Mouse (Mus musculus) adrenal gland (tissue): Measurements from ENCODE around the gene Cd3eap.

Experiments
- intact Hi-C: fragments of 180-260 bp; cut with DNase I; formaldehyde crosslinking; loops from one replicate; pipeline ENCODE4 v1.15.1; 2025

Cd3eap gene

DNA sequence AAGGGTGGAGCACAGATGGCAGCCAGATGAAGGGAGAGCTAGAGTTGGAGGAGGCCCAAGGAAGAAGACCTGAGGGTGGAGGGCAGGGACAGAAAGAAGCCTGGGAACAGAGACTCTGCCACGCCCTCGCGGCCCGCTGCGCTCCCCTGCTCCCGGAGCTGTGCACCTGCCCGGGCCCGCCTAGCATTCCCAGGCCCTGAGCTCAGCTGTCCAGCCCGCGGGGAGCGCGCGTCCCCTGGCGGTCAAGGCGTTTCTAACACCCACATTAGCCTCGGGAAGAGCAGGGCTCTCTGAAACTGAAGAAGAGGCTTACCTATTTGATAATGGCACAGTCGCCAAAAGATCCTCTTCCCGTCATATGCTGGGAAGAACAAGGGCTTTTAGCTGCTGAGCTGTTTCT, 4.6 kb upstream of the Cd3eap start:
- intact Hi-C loops = no loop called here

DNA sequence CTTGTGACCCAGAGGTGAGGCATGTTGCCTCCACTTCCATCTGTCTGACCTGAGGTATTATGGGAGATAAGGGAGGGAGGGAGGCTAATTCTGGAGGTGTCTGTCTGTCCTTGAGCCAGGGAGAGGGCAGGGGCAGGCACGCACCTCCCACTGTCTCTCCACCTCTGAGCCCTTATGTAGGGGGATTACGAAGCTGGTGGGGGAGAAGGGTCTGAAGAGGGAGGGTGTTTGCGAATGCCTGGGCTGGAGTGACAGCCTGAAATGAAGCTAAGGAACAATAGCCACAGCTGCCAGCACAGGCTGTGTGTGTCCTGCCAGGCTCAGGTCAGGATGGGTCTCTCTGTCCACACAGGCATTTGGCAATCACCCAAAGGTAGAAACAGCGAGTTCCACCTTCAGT, 3.0 kb upstream of the Cd3eap start:
- intact Hi-C loops = no loop called here

GRCm38 (mm10) chr7:19361720-19362119, 2.4 kb upstream of the Cd3eap start:
- intact Hi-C loops = no loop called here

DNA sequence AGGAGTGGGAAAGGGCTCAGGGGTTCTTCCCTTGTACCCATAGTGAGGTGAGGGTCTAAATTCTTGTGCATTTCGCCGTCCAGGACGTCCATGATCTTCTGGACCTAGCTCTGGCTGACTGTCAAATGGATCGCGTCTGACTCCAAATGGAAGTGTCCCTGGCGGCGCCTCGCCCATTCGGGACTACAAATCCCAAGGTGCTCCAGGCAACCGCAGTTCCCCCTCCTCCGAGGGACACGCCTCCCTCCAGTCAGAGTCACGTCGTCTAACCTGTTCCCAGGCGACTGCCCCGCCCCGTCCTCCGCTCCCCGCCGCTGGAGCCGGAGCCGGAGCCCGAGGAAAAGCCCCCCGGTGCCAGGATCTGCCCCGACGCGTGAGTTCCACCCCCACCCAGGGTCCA, 1.7 kb upstream of the Cd3eap start:
- intact Hi-C loops = no loop called here

DNA sequence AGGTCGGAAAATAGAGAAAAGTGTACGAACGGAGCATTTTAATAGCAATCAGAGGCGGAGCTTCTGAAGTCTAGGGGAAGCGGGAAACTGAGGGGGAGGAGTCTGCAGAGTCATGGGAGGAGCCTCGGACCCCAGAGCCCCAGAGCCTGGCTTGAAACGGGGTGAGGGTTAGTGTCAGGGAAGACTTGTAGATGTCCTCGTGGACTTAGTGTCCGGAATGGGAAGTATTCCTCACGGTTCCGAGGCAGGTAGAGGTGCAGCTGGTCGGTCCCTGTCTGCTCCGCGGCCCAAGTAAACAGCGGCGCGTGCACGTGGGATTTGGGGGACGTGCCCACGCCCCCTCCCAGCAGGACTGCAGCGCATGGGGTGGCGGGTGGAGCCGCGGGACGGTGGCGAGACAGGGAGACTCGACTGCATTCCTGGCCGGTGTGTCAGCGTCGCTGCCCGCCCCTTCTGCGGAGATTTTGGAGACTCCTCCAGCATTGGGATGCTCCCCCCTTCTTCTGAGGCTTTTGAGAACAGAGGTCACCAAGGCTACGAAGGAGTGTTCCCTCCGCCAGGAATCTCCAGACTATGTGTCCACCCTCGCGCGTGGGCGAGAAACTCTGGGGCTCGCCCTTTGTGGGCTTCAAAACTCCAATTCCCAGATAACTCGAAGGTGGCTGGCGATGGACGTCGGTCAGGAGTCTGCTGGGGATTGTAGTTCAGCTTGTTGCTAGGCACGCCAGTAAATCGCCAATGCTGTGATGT, 784 bp upstream of the Cd3eap start:
- intact Hi-C loops = no loop called here

- intact Hi-C loops = no loop called here
Observed at GRCm38 (mm10) chr7:19358634-19359033, 649 bp downstream of the Cd3eap start.

- intact Hi-C loops = no loop called here
Observed at GRCm38 (mm10) chr7:19357381-19358375, 1.6 kb downstream of the Cd3eap start.

- intact Hi-C loops = no loop called here
Observed at GRCm38 (mm10) chr7:19356311-19356710, 3.0 kb downstream of the Cd3eap start.

DNA sequence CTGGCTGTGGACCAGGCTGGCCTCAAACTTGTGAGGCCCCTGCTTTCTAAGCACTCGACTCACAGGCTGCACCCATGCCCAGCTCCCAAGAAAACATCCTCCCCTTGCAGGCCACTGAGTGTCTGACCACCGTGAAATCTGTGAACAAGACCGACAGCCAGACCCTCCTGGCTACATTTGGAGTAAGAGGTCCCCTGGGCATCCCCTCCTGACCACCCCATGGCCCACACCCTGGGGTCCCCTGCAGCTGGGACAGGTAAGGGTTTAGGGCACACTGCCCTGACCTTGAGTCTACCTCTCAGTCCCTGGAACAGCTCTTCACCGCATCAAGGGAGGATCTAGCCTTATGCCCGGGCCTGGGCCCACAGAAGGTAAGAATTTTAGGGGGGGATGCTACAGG, 4.3 kb downstream of the Cd3eap start:
- intact Hi-C loops = no loop called here

- intact Hi-C loops = no loop called here
Observed at GRCm38 (mm10) chr7:19350221-19350620, 9.1 kb downstream of the Cd3eap start.

GRCm38 (mm10) chr7:19349188-19349915, 9.9 kb downstream of the Cd3eap start:
- intact Hi-C loops = loop anchor here (10.0 kb wide), 1 partner anchor 115 kb away; no protein-coding TSS in a partner anchor

GRCm38 (mm10) chr7:19344938-19345471, 14.3 kb downstream of the Cd3eap start:
- intact Hi-C loops = loop anchor here (10.0 kb wide), 1 partner anchor 110 kb away; no protein-coding TSS in a partner anchor

DNA sequence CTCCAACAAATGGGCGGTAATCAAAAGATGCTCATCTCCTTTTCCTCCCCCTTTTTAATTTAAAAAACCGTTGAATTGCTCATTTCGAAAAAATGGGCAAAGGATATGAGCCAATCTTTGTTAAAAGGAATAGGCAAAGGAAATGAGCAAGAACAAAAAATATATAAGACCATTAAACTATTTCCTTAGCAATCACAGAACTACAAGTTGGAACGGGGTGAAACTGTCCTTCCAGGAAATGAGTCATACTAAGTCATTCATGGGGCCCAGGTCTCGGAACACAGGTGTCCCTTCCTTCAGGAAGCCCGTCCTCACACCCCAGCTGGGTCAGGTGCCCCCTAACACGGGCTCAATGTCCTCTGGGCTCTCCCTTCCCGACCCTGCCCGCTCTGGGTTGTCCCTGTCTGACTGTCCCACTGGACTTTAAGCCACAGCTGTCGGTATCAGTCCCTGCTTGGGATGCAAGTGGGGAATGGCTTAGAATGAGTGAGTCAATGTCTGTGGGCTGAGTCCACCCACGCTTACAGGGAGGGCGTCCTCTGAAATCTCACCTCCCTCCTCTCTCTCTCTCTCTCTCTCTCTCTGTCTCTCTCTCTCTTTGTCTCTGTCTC, 14.9 kb downstream of the Cd3eap start, which contains the start of gene Ercc1:
TSS of gene Ercc1 (plus strand) at position 542 of the 611 bp plus-strand sequence.
- intact Hi-C loops = loop anchor here (10.0 kb wide), 1 partner anchor 110 kb away; no protein-coding TSS in a partner anchor

DNA sequence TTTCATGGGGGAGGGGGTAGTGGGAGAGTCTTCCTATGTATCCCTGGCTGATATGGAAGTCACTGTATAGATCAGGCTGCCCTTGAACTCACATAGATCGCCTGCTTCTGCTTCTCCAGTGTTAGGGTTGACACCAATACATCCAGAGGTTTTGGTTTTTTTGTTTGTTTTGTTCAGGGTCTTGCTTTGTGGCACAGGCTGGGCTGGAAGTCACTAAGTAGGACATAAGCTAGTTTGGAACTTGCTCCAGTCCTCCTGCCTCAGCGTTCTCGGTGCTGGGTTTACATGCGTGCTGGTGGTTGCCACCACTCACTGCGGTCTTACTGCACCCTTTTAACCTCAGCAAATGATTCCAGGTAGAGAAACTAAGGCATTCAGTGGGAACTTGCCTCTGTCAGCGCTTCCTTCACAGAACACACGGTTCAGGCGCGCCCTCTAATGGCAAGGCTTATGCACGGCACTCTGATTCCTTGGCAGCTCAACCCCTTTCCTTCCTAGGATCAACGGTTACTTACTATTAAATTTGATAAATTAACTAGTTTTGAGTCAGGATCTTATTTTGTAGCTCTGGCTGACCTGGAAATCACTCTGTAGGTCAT, 16.0 kb downstream of the Cd3eap start:
- intact Hi-C loops = loop anchor here (10.0 kb wide), 1 partner anchor 109 kb away; no protein-coding TSS in a partner anchor

- intact Hi-C loops = loop anchor here (1.0 to 10.0 kb wide), 2 partner anchors 42 to 108 kb away; no protein-coding TSS in a partner anchor
Observed at GRCm38 (mm10) chr7:19342481-19343027, 16.7 kb downstream of the Cd3eap start.

- intact Hi-C loops = loop anchor here (1.0 to 10.0 kb wide), 2 partner anchors 42 to 107 kb away; no protein-coding TSS in a partner anchor
Observed at GRCm38 (mm10) chr7:19341761-19342409, 17.4 kb downstream of the Cd3eap start.

- intact Hi-C loops = loop anchor here (10.0 kb wide), 1 partner anchor 106 kb away; no protein-coding TSS in a partner anchor
Observed at GRCm38 (mm10) chr7:19341250-19341649, 18.0 kb downstream of the Cd3eap start.

- intact Hi-C loops = no loop called here
Observed at GRCm38 (mm10) chr7:19338596-19338995, 20.7 kb downstream of the Cd3eap start.

GRCm38 (mm10) chr7:19338060-19338459, 21.2 kb downstream of the Cd3eap start:
- intact Hi-C loops = no loop called here
